Mouse (Mus musculus) Patski (cell line): ENCODE data around the gene Zfp428. TPM values are rescaled to one million over a fixed set of nuclear protein-coding genes. Genes with fewer than 3 reads are reported as not detected.

Source experiments
- ATAC-seq: fragments of 100-300 bp; one replicate; pipeline ENCODE4 v1.8.0; 2021
- CTCF ChIA-PET: fragments of 350-600 bp; sonication (Branson Sonifier 250); formaldehyde crosslinking; loops from one replicate; lab custom pipeline; 2022; ENCODE audit warnings: inconsistent platforms; lab: Charles Lee
- POLR2A ChIA-PET: fragments of 350-600 bp; sonication (Branson Sonifier 250); formaldehyde crosslinking; loops from one replicate; lab custom pipeline; 2022; ENCODE audit warnings: antibody characterized with exemption, inconsistent platforms; lab: Charles Lee
- DNase-seq: peaks from one replicate; pipeline ENCODE4 v3.0.0-alpha.2; 2011; ENCODE audit warnings: low read depth, low spot score
- H3K27me3 ChIP-seq: fragments of 371-371 bp; one replicate; pipeline ENCODE4 v1.5.1; 2021
- CTCF ChIP-seq: fragments of 100-300 bp; IDR thresholded peaks from one replicate; pipeline ENCODE4 v1.5.1; 2021
- in situ Hi-C: fragments of 300-500 bp; cut with MboI; formaldehyde crosslinking; loops from 3 replicates; pipeline ENCODE4 v1.11.1; 2018; ENCODE audit warnings: low pct_unique_long_range_greater_than_20kb, mixed read lengths
- polyA plus RNA-seq: library from polyadenylated mRNA; unstranded; gene quantifications from one replicate; pipeline ENCODE4 v1.2.3, GENCODE M21; 2021

Zfp428 gene
- polyA plus RNA-seq, 1 experiment from 2014 or later = 32.4 TPM

- CTCF ChIA-PET = interaction anchor here (2.5 to 4.2 kb wide), 2 partner anchors 8 to 65 kb away, joined by 10 to 14 read pairs; partner anchors contain the start of genes Pinlyp and Xrcc1
- POLR2A ChIA-PET = interaction anchor here (1.7 kb wide), 1 partner anchor 9 kb away, joined by 6 read pairs; no protein-coding TSS in a partner anchor
- DNase-seq = no peak
- no peak for ATAC-seq
- in situ Hi-C loops = loop anchor here (5.0 kb wide), 1 partner anchor 119 kb away; no protein-coding TSS in a partner anchor
- no peak for TF ChIP-seq CTCF
- H3K27me3 ChIP-seq = no peaks in the 10 kb centered on the region
Measured at GRCm38 (mm10) chr7:24538701-24539100, 31.9 kb downstream of the Zfp428 start.

- DNase-seq = no peak
- in situ Hi-C loops = loop anchor here (5.0 kb wide), 1 partner anchor 118 kb away; no protein-coding TSS in a partner anchor
- TF ChIP-seq CTCF = no peak
- ChIA-PET POLR2A (interaction anchor here (0.8 to 1.7 kb wide), 3 partner anchors 8 to 55 kb away, joined by 3 to 6 read pairs (median 3); no protein-coding TSS in a partner anchor), CTCF (interaction anchor here (0.9 to 2.5 kb wide), 5 partner anchors 8 to 66 kb away, joined by 3 to 10 read pairs (median 5); no protein-coding TSS in a partner anchor)
- H3K27me3 ChIP-seq = no peaks in the 10 kb centered on the region
- ATAC-seq = no peak
Measured at GRCm38 (mm10) chr7:24539686-24540085, 32.9 kb downstream of the Zfp428 start.

- no peak for TF ChIP-seq CTCF
- DNase-seq (no peak), ATAC-seq (no peak)
- ChIA-PET CTCF (interaction anchor here (0.7 to 1.6 kb wide), 4 partner anchors 12 to 17 kb away, joined by 3 to 4 read pairs (median 4); partner anchors contain the start of gene Irgq), POLR2A (interaction anchor here (2.9 kb wide), 1 partner anchor 14 kb away, joined by 15 read pairs; the partner anchor contains the start of gene Irgq)
- in situ Hi-C loops = no loop called here
- no peaks in the 10 kb centered on the region for H3K27me3 ChIP-seq
Measured at GRCm38 (mm10) chr7:24544506-24544905, 37.7 kb downstream of the Zfp428 start.

- DNase-seq (no peak), ATAC-seq (no peak)
- TF ChIP-seq CTCF = no peak
- CTCF ChIA-PET = interaction anchor here (0.8 to 4.3 kb wide), 7 partner anchors 10 to 21 kb away, joined by 3 to 32 read pairs (median 4); partner anchors contain the start of gene Irgq
- no peaks in the 10 kb centered on the region for H3K27me3 ChIP-seq
- POLR2A ChIA-PET = interaction anchor here (1.8 to 2.9 kb wide), 2 partner anchors 13 to 16 kb away, joined by 7 to 15 read pairs; partner anchors contain the start of gene Irgq
- in situ Hi-C loops = no loop called here
Measured at GRCm38 (mm10) chr7:24546068-24546614, 39.3 kb downstream of the Zfp428 start, which contains the start of the genes Pinlyp and Xrcc1. Pinlyp (minus strand) TSS chr7:24546118. Xrcc1 (plus strand) TSS chr7:24546289.

GRCm38 (mm10) chr7:24546634-24547389 is 40.0 kb downstream of the Zfp428 start:
- TF ChIP-seq CTCF = no peak
- ChIA-PET POLR2A (interaction anchor here (1.0 to 2.9 kb wide), 4 partner anchors 8 to 18 kb away, joined by 3 to 15 read pairs (median 6); partner anchors contain the start of gene Irgq), CTCF (interaction anchor here (0.9 to 4.3 kb wide), 5 partner anchors 10 to 116 kb away, joined by 3 to 32 read pairs (median 3); partner anchors contain the start of gene Irgq)
- in situ Hi-C loops = no loop called here
- peak; percentile 98 for ATAC-seq
- DNase-seq = peak; percentile 91
- no peaks in the 10 kb centered on the region for H3K27me3 ChIP-seq

GRCm38 (mm10) chr7:24547534-24548036 is 40.8 kb downstream of the Zfp428 start:
- ChIA-PET CTCF (interaction anchor here (1.3 to 4.3 kb wide), 3 partner anchors 11 to 115 kb away, joined by 3 to 32 read pairs (median 14); partner anchors contain the start of gene Irgq), POLR2A (interaction anchor here (0.7 to 2.9 kb wide), 6 partner anchors 9 to 70 kb away, joined by 3 to 15 read pairs (median 6); partner anchors contain the start of gene Irgq)
- DNase-seq = no peak
- no peak for TF ChIP-seq CTCF
- in situ Hi-C loops = no loop called here
- no peaks in the 10 kb centered on the region for H3K27me3 ChIP-seq
- ATAC-seq = no peak

- in situ Hi-C loops = no loop called here
- ChIA-PET CTCF (interaction anchor here (4.5 kb wide), 1 partner anchor 11 kb away, joined by 23 read pairs; no protein-coding TSS in a partner anchor), POLR2A (no interaction called here)
- TF ChIP-seq CTCF = no peak
- ATAC-seq (no peak), DNase-seq (no peak)
- no peaks in the 10 kb centered on the region for H3K27me3 ChIP-seq
Measured at GRCm38 (mm10) chr7:24551985-24552759, 45.4 kb downstream of the Zfp428 start.

GRCm38 (mm10) chr7:24555786-24556185 is 49.0 kb downstream of the Zfp428 start:
- in situ Hi-C loops = no loop called here
- no peak for ATAC-seq

GRCm38 (mm10) chr7:24561450-24561849 is 54.6 kb downstream of the Zfp428 start:
- no peak for ATAC-seq
- in situ Hi-C loops = no loop called here
- DNase-seq = no peak
- POLR2A ChIA-PET = interaction anchor here (0.8 to 2.8 kb wide), 3 partner anchors 11 to 62 kb away, joined by 3 to 10 read pairs (median 5); no protein-coding TSS in a partner anchor
- no peak for TF ChIP-seq CTCF
- no peaks in the 10 kb centered on the region for H3K27me3 ChIP-seq
- CTCF ChIA-PET = interaction anchor here (1.5 to 3.6 kb wide), 6 partner anchors 9 to 120 kb away, joined by 3 to 23 read pairs (median 6); partner anchors contain the start of gene Irgq

More at GRCm38 (mm10) chr7:24555786-24556185, 49.0 kb downstream of the Zfp428 start:
- TF ChIP-seq CTCF = no peak
- POLR2A ChIA-PET = interaction anchor here (0.7 to 1.0 kb wide), 2 partner anchors 12 to 24 kb away, joined by 3 to 5 read pairs; no protein-coding TSS in a partner anchor
- DNase-seq = no peak
- CTCF ChIA-PET = interaction anchor here (0.8 to 1.5 kb wide), 5 partner anchors 9 to 98 kb away, joined by 3 to 4 read pairs (median 3); partner anchors contain the start of genes Pinlyp and Xrcc1
- no peaks in the 10 kb centered on the region for H3K27me3 ChIP-seq
